8 mouse cellular contexts compared by ENCODE assay signal in the genomic region with DNA sequence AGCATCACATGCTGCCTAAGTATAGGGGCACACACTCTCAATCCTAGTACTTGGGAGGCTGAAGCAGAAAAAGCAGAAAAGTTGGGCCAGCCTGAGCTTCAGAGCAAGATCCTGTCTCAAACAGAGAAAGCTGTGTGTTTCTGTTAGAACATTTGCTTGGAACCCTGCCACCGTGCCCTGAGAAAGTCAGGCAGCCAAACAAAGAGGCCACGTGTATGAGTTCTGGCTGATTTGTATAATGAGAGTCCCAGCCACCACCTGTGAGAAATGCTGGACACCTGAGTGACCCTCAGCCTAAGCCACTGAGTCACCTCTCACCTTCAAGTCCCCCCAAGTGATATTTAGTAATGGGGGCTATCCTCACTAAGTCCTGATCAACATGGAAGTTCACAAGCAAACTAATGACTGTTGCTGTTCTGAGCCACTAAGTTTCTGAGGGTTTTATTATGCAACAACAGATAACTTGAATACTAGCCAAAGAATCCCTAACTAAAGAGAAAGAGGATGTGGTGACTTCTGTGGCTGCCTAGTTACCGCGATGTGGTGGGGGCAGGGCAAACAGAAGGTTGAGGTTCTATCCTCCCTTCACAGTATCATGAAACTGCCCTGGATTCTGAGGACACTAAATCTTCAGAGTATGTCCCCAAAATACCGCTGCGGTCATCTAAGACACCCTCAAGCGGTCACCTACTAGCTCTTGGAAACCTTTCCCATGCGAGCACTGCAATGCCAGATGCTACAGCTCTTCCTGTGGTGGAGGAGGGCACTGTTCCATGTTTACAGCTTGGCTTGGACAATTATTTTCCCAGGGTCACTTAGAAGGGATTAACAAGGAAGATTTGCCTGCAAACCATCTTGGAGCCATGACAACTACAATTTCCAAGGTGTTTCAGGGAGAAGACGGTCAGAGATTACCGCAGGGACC. TPM values are rescaled to one million over a fixed set of nuclear protein-coding genes. Genes with fewer than 3 reads are reported as not detected.
A peak's percentile ranks its signal among the peaks of the same experiment; 100 is the strongest.
DNase-seq lines count a peak whose midpoint lies in the region; ATAC-seq and TF ChIP-seq lines count a peak whose summit lies in the region.
"Had no signal": no experiment of that assay in that cellular context is flagged by ENCODE, and none has a peak within 500 bp of the region (broad histone marks: within the 10 kb centered on the region; RNA-seq: fewer than 3 reads in every experiment).

No protein-coding gene starts in this region.

- H3K79me3 ChIP-seq in C2C12 (ENCODE audit: low read depth) = no peaks in the 10 kb centered on the region

- H3ac ChIP-seq in C2C12 (ENCODE audit: control insufficient read depth, insufficient read length, low read depth) = no peak overlapping the region

- DNase-seq in Muller cell, postnatal 12 days (ENCODE audit: inconsistent ontology term) = peak; percentile 52
- DNase-seq in lung, postnatal 25 days (ENCODE audit: low spot score) = peak; percentile 36
- DNase-seq in gastrocnemius, postnatal 10 days = no peak
- DNase-seq in frontal cortex, postnatal 14 days (ENCODE audit: low spot score in 2 of 2) = no peak
- no peak for DNase-seq in left cerebral cortex, postnatal 14 days (ENCODE audit: low spot score in 2 of 2)

- intact Hi-C loops in left cerebral cortex, postnatal 14 days (cut with DNase I) = no loop called here

- no peak for TF ChIP-seq CTCF in C2C12 (IDR thresholded peaks at IDR 0.05; ENCODE audit: control insufficient read depth, insufficient read depth, insufficient read length)

- H3K36me3 ChIP-seq in C2C12 (ENCODE audit: control insufficient read depth, insufficient read depth) = no peaks in the 10 kb centered on the region

- peak; percentile 88 to 93 for ATAC-seq in hematopoietic stem cell, adult 5-6 weeks (replicated peaks in 1 of 2; ENCODE audit: insufficient read depth in 1 of 2, low FRiP score in 2 of 2, low TSS enrichment in 1 of 2, low read depth in 1 of 2, poor library complexity in 2 of 2, severe bottlenecking in 2 of 2)

- H3K27me3 ChIP-seq in C2C12 (ENCODE audit: control insufficient read depth, insufficient read depth, insufficient read length) = no peaks in the 10 kb centered on the region

- H3K4me3 ChIP-seq in C2C12 (ENCODE audit: insufficient read depth, poor library complexity, severe bottlenecking) = no peak overlapping the region

- no peaks in the 10 kb centered on the region for H3K79me2 ChIP-seq in C2C12 (ENCODE audit: control insufficient read depth, insufficient read depth)

TF ChIP-seq in C2C12, 6 proteins besides CTCF, POLR2A, EP300 and RAD21:
- no peak for TF ChIP-seq MYOD1 (IDR thresholded peaks at IDR 0.05; ENCODE audit: control insufficient read depth, insufficient read length, low read depth)
- peak; percentile 35 for TF ChIP-seq CEBPB (IDR thresholded peaks at IDR 0.05; ENCODE audit: low read depth)

RNA-seq across cellular contexts. Expression of gene Actbl2, which starts 31.9 kb away (rescaled TPM):
- polyA plus RNA-seq in C2C12 (2012; fragmentation: generic; extraction: Trizol) = not detected
- not detected in 2 replicates for total RNA-seq in hematopoietic stem cell, adult 5-6 weeks (2017)
- total RNA-seq in gastrocnemius, postnatal 10 days (2021) = not detected
- total RNA-seq in left cerebral cortex, postnatal 14 days (2021) = not detected
- polyA plus RNA-seq: large intestine, adult 2 months had no signal

Comparison
In these comparisons a context has a peak if more than half of its experiments do, and no peak if none do; other contexts are left out.
1. DNase-seq: peak in Muller cell, postnatal 12 days (single experiment) and lung, postnatal 25 days (single experiment); none in gastrocnemius, postnatal 10 days (single experiment), frontal cortex, postnatal 14 days (0 of 2) and left cerebral cortex, postnatal 14 days (0 of 2).